Mouse (Mus musculus) fat pad, adult 2 months (tissue): ENCODE measurements around the gene Ush1c.

Source experiments
- DNase-seq: peaks from one replicate; pipeline ENCODE4 v3.0.0-alpha.2; 2011; ENCODE audit warnings: low read depth, low spot score; ENCODE audit errors: extremely low read depth

Gene Ush1c

DNA sequence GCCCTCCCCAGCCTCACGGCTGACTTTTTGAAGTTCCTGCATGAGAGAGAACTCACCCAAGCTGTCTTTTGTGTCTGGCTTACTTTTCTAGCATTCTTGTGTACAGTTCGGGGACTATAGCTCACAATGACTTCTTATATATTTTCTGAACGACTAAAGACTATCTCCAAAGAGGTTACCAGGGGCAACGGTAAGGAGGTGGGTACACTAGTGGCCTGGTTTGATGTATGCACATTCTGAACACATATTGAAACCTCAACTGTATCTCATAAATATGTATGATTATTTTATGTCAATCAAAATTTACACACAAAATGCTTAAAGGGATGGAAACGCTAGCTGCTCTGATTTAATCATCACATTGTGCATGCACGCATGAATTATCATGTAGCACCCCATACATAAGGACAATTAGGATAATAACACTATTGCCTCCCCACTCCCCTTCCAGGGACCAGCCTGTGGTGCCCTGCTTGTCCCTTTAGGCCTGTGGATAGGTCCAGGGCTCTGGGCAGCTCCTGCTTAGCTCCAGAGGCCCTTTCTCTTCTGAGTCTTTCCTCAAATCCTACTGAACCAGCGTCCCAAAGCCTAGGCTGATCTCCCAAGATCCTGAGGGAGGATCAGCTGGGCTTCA, 91.5 kb downstream of the Ush1c start:
- DNase-seq, result no peak
